Mouse (Mus musculus): ENCODE data around the gene Myo1f. TPM values are rescaled to one million over a fixed set of nuclear protein-coding genes. Genes with fewer than 3 reads are reported as not detected.

The Myo1f gene
- total and polyA plus RNA-seq, 3 experiments, result 13.6 to 27.5 (median 19.5) TPM

- in situ Hi-C loops (cut with MboI; ENCODE audit: low pct_ligation_motif_present, low pct_unique_long_range_greater_than_20kb, low sequenced_read_pairs) (no loop called here), dilution Hi-C loops (cut with MboI; ENCODE audit: extremely low pct_ligation_motif_present, extremely low pct_unique_long_range_greater_than_20kb, low sequenced_read_pairs) (no loop called here)
- no peak overlapping the region for H3K9ac ChIP-seq (ENCODE audit: insufficient read depth, low read depth)
- DNase-seq (ENCODE audit: extremely low read depth), result no peak
- H3K79me2 ChIP-seq (replicated peaks; ENCODE audit: control insufficient read depth, extremely low read depth, insufficient read depth, poor library complexity, severe bottlenecking), result no peaks in the 10 kb centered on the region
- peaks cover 14 to 41% of the 10 kb centered on the region in 2 experiments for H3K4me1 ChIP-seq (ENCODE audit: control insufficient read depth in 1 of 2, insufficient read depth in 2 of 2)
- peaks cover 10 to 67% of the 10 kb centered on the region in 2 experiments for H3K36me3 ChIP-seq (replicated peaks in 1 of 2; ENCODE audit: control insufficient read depth in 1 of 2, insufficient read depth in 1 of 2, low read length in 1 of 2)
- H3K27me3 ChIP-seq (replicated peaks), result no peaks in the 10 kb centered on the region
- no peak overlapping the region for H3K4me2 ChIP-seq (ENCODE audit: insufficient read depth, low read depth, poor library complexity, severe bottlenecking)
- no peak for TF ChIP-seq MAFK (IDR thresholded peaks at IDR 0.05; ENCODE audit: insufficient replicate concordance, low read length)
- TF ChIP-seq POLR2A (IDR thresholded peaks at IDR 0.05; ENCODE audit: low read depth, low read length), result no peak
- TF ChIP-seq RAD21 (IDR thresholded peaks at IDR 0.05; ENCODE audit: low read depth, low read length), result no peak
- no peak for TF ChIP-seq ELF1 (IDR thresholded peaks at IDR 0.05; ENCODE audit: low read depth, low read length)
- no peak for TF ChIP-seq ZC3H11A (IDR thresholded peaks at IDR 0.05; ENCODE audit: low read depth, low read length)
- TF ChIP-seq UBTF (IDR thresholded peaks at IDR 0.05; ENCODE audit: low read depth, low read length), result no peak
- TF ChIP-seq ETS1 (conservative IDR thresholded peaks at IDR 0.05; ENCODE audit: low read depth, low read length), result no peak
- TF ChIP-seq TBP (conservative IDR thresholded peaks at IDR 0.05; ENCODE audit: low read depth, low read length), result no peak
- no peak for TF ChIP-seq ZNF384 (IDR thresholded peaks at IDR 0.05; ENCODE audit: low read depth, low read length)
- TF ChIP-seq POLR2AphosphoS2 (IDR thresholded peaks at IDR 0.05; ENCODE audit: low read depth, low read length), result no peak
- TF ChIP-seq JUN (IDR thresholded peaks at IDR 0.05; ENCODE audit: insufficient read depth, low read depth, low read length), result no peak
- TF ChIP-seq CHD1 (IDR thresholded peaks at IDR 0.05; ENCODE audit: low read depth, low read length), result no peak
- no peak for TF ChIP-seq MAX (IDR thresholded peaks at IDR 0.05; ENCODE audit: low read length)
- no peak for TF ChIP-seq ZMIZ1 (IDR thresholded peaks at IDR 0.05; ENCODE audit: low read depth, low read length)
- TF ChIP-seq MAZ (IDR thresholded peaks at IDR 0.05; ENCODE audit: low read depth, low read length), result no peak
- TF ChIP-seq EP300 (IDR thresholded peaks at IDR 0.05; ENCODE audit: low read length), result no peak
- TF ChIP-seq E2F4 (IDR thresholded peaks at IDR 0.05; ENCODE audit: insufficient replicate concordance, low read depth, low read length), result no peak
- TF ChIP-seq CHD2 (IDR thresholded peaks at IDR 0.05; ENCODE audit: low read length), result no peak
- TF ChIP-seq SMC3 (IDR thresholded peaks at IDR 0.05; ENCODE audit: low read depth, low read length), result no peak
- no peak for TF ChIP-seq SIN3A (IDR thresholded peaks at IDR 0.05; ENCODE audit: low read length)
- H3K4me3 ChIP-seq (replicated peaks in 1 of 3; ENCODE audit: low read depth in 2 of 3, low read length in 2 of 3, poor library complexity in 1 of 3), result no peak overlapping the region
- no peak overlapping the region for H3K27ac ChIP-seq (ENCODE audit: insufficient read depth, low read depth)
- H3K9me3 ChIP-seq (replicated peaks; ENCODE audit: low read length), result peaks cover 4% of the 10 kb centered on the region
These were observed 6.3 kb upstream of the Myo1f start for GRCm38 (mm10) chr17:33549212-33549611.

DNA sequence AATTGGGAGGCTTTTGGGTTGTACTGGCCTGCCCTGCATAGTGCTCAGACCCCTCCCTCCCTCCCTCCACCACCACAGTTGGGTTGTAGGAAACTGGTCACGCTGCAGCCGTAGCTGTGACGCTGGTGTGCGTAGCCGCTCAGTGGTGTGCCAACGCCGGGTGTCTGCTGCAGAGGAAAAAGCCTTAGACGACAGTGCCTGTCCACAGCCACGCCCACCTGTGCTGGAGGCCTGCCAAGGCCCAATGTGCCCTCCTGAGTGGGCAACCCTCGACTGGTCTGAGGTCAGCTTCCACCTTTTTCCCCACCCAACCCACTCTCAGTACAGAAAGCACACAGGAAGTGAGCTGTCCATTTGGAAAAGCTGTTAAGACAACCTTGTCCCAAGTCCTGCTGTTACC lies 5.1 kb upstream of the Myo1f start:
- Histone ChIP-seq H3K27ac (ENCODE audit: insufficient read depth, low read depth) (no peak overlapping the region), H3K4me2 (ENCODE audit: insufficient read depth, low read depth, poor library complexity, severe bottlenecking) (no peak overlapping the region), H3K36me3 (replicated peaks in 1 of 2; ENCODE audit: control insufficient read depth in 1 of 2, insufficient read depth in 1 of 2, low read length in 1 of 2) (peaks cover 10 to 56% of the 10 kb centered on the region in 2 experiments), H3K4me1 (ENCODE audit: control insufficient read depth in 1 of 2, insufficient read depth in 2 of 2) (peaks cover 19 to 52% of the 10 kb centered on the region in 2 experiments), H3K4me3 (replicated peaks in 1 of 3; ENCODE audit: low read depth in 2 of 3, low read length in 2 of 3, poor library complexity in 1 of 3) (no peak overlapping the region), H3K27me3 (replicated peaks) (no peaks in the 10 kb centered on the region), H3K9ac (ENCODE audit: insufficient read depth, low read depth) (no peak overlapping the region), H3K79me2 (replicated peaks; ENCODE audit: control insufficient read depth, extremely low read depth, insufficient read depth, poor library complexity, severe bottlenecking) (no peaks in the 10 kb centered on the region), H3K9me3 (replicated peaks; ENCODE audit: low read length) (peaks cover 4% of the 10 kb centered on the region)
- no peak for DNase-seq (ENCODE audit: extremely low read depth)
- in situ Hi-C loops (cut with MboI; ENCODE audit: low pct_ligation_motif_present, low pct_unique_long_range_greater_than_20kb, low sequenced_read_pairs), result no loop called here
- TF ChIP-seq ZMIZ1 (IDR thresholded peaks at IDR 0.05; ENCODE audit: low read depth, low read length) (no peak), CTCF (conservative IDR thresholded peaks at IDR 0.05 in 1 of 2, IDR thresholded peaks at IDR 0.05 in 1 of 2; ENCODE audit: low read depth in 2 of 2, low read length in 2 of 2) (no peak), PAX5 (IDR thresholded peaks at IDR 0.05; ENCODE audit: low read length) (no peak), MAX (IDR thresholded peaks at IDR 0.05; ENCODE audit: low read length) (no peak), POLR2AphosphoS2 (IDR thresholded peaks at IDR 0.05; ENCODE audit: low read depth, low read length) (no peak), BHLHE40 (IDR thresholded peaks at IDR 0.05; ENCODE audit: low read depth, low read length) (no peak), HCFC1 (IDR thresholded peaks at IDR 0.05; ENCODE audit: low read depth, low read length) (no peak), NRF1 (IDR thresholded peaks at IDR 0.05; ENCODE audit: low read depth, low read length) (no peak), RCOR1 (conservative IDR thresholded peaks at IDR 0.05; ENCODE audit: low read depth, low read length) (no peak), RAD21 (IDR thresholded peaks at IDR 0.05; ENCODE audit: low read depth, low read length) (no peak), SIN3A (IDR thresholded peaks at IDR 0.05; ENCODE audit: low read length) (no peak), NELFE (IDR thresholded peaks at IDR 0.05; ENCODE audit: low read depth, low read length) (no peak), USF2 (conservative IDR thresholded peaks at IDR 0.05; ENCODE audit: low read depth, low read length) (no peak), IRF4 (IDR thresholded peaks at IDR 0.05; ENCODE audit: low read depth, low read length) (no peak), MYC (IDR thresholded peaks at IDR 0.05; ENCODE audit: low read depth, low read length) (no peak)
- dilution Hi-C loops (cut with MboI; ENCODE audit: extremely low pct_ligation_motif_present, extremely low pct_unique_long_range_greater_than_20kb, low sequenced_read_pairs), result no loop called here

Measured in CH12.LX (cell line).